Mouse (Mus musculus) spleen, postnatal 4 days (tissue): Measurements from ENCODE around the gene Kncn.

Source experiments
- DNase-seq, 2 experiments: peaks; one replicate each; pipeline ENCODE4 v3.0.0; 2022; ENCODE audit warnings: low spot score in 2 of 2

Gene Kncn

DNA sequence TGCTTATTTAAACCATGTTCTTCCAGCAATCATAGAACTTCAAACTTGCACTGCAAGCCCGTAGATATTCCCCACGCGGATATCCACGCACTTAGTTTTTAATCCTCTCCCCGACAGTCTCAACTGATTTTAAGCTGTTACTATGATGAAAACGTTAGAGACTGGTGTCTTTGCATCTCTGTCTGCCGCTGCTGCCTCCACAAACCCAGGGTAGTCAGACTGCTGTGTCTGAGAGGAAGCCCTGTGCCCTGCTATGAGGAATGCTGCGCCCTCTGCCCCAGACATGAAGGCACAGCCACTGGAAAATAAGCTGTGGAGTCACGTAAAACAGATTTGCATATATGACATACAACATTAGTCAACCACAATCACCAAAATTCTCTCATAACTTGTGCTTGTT, 5.4 kb upstream of the Kncn start:
- DNase-seq: no peak

DNA sequence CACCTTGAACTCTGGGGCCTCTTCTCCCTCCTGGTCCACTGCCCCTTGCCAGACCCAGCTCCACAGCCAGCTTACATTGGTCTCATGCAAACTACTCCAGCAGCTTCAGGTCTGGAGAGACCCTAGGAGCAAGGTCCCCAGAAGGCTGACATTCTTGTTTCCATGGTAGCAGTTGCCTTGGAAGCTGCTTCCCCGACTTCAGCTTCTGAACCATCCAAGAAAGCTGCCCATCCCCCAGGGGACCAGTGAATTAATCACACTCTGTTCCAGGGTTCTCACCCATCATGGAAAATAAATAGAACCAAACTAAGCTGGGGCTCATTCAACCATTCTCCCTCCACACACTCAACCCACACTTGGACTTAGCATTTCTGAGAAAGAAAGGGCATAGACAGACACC, 3.0 kb upstream of the Kncn start:
- no peak for DNase-seq

DNA sequence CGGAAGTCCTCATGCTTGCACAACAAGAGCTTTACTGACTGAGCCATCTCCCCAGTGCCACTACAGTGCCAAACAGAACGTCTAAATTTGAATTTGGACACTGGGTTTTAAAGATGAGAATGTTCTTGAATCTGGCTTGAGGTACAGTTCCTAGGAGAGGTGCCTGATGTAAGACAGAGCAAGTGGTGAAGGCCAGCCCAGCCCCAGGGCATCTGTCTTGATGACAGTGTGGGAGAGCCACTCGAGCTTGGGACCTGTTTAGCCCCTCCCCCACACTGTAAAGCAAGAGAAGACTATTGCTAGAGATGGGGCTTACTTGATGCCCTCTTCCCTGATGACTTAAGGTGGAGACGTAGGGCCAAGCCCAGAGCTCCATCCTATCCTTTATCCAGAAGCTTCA, 2.0 kb upstream of the Kncn start:
- DNase-seq: no peak

DNA sequence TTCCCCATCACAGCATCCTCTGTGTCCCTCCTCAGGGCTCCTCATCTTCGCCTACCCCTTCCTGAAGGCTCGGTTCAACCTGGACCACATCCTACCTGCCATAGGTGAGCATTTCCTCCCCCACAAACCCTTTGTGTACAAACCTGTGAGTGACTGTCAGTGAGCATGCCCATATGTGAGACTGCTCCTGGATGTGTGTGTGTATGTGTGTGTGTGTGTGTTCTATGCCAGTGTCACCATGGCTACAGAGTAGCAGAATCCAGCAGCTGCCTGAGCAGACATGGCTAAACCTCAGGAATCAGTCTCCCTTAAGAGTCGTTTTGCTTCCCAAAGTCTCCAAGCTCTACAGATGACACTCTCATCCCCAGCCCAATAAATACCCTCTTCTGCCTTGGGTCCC, 1.6 kb downstream of the Kncn start:
- DNase-seq: no peak

DNA sequence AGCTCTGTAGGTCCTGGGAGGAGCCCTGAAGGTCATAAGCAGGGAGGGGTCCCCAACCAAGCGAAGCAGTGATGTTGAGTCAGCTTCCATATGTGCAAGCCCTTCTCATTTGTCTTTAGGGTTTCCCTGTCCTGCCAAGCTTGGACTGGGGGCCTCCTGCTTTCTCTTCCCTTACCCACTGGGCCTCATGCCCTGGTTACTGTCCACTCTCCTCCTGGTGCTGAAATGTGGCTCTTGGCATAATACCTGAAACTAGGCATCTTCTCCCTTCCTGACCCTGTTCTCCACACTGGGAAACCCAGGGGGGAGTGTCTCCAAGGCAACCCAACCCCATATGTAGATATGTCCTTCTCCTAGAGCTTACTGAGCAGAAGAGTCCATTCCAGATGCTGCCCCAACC, 2.7 kb downstream of the Kncn start:
- DNase-seq: no peak

DNA sequence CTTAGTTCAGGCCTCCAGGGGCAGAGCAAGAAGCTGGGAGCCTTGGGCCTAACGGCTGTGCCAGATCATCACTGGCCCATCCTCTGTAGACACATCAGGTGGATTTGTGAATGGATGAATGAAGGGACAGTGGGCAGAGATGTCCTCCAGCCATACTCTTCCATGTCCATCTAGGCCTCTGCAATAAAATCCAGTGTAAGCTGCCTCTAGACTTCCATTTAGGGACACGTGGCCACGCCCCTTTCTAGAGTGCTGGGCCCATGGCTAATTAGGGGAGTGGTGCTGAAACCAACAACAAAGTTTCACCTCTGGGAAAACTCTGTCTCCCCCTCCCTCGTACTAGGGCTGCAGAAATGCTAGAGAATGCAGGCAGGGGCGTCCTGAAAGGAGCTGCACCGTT, 5.9 kb downstream of the Kncn start:
- no peak for DNase-seq

DNA sequence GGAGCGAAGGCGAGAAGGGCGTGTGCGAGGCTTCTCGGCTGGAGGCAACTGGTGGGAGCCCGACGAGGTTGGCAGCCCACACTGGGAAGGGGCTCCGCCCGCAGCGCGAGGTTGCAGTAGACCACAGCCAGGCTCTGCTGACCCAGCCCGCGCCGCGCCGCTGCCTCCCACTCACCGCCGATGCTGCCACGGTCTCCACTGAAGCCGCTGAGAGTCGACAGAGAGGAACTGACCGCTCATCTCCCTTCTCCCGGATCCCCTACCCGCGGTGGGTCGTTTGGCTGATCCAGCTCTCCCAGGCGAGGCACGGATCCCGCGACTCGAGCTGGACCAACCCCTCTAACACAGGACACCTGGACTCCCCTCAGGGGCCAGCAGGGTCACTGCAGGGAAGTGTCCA, 6.4 kb downstream of the Kncn start, which contains the start of gene 6430628N08Rik:
Gene 6430628N08Rik, plus strand, starts transcription at position 113 of the 400 bp plus-strand sequence.
- DNase-seq: no peak

DNA sequence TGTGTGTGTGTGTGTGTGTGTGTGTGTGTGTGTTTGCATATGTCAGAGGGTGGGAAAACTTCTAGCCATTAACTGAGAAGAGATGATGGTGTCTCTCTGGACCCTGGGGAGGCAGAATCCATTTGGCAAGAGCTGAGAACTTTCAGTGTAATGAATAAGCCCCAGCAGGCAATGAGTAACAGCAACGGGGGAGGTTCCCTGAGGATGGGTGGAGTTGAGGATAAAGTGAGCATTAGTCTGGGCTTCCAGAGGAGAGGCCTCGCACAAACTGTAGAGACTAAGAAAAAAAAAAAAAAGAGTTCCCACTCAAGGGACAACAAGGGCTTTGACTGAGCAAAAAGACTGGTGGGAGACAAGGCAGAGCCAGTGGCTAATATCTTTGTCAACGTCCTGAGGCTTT, 10.1 kb downstream of the Kncn start:
- no peak for DNase-seq

DNA sequence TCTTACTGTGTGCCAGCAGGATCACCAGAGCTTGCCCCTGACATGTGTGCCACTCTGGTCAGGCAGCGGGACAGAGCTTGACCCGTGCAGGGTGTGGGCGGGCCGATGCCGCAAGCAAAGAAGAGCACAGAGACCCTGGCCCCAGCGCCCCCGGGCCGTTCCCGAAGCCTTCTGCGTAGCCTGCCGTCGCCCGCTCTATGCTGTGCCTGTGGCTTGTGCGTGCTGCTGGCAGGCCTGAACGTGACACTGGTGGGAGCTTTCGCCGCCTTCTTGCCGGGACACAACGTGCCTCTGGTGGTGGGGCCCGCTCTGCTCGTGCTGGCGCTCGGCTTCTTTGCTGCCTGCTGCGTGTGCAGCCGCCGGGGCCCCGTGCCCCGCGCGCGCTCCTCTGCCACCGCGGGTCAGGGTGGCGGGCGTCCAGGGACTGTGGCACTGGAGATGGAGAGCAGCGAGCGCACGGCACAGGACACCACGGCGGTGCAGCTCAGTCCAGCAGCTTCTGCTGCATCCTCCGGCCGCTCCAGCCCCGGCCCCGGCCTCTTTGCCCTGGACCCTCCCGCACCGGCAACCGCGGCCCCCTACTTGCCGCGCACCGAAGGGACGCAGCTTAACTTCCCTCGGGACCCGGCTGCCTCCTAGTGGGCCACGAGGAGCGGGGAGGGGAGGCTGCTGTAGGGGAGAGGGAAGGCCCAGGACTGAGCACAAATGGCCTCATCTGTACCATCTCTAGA, 13.9 kb downstream of the Kncn start:
- no peak for DNase-seq

DNA sequence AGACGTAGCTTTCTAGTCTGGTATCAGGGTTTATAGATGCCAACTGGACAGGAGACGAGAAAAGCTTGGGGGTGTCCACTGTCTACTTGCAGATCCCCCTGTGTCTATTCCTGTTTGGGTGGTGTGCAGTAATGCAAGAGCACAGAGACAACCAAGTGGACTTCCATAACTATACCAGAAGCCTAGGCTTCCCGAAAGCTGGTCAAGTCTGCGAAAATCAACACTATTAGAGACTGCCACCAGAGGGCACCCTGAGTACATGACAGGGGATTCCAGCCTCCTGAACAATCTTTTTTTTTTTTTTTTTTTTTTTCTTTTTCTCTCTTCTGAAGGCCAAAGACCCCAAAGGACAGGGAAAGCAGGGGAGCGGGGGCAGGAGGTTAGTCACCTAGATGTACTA, 18.6 kb downstream of the Kncn start:
- DNase-seq: peak; percentile 64 to 87

DNA sequence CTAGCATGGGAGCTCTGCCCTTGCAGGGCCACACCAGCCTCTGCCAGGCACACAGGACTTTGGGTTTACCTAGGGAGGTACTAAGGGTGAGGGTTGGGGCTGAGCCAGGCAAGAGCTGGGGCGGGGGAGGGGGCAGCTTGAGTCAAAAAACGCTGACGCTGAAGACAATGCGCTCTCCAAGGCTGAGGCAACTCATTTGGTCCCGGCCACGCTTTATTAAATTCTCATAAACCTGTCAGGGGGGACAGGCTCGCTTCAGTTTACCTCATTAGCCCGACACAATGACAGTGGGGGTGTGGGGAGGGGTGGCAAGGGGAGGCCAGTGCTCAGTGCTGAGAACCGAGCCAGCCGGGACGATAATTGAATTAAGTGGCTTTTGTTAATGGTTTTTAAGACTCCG, 20.2 kb downstream of the Kncn start:
- no peak for DNase-seq

DNA sequence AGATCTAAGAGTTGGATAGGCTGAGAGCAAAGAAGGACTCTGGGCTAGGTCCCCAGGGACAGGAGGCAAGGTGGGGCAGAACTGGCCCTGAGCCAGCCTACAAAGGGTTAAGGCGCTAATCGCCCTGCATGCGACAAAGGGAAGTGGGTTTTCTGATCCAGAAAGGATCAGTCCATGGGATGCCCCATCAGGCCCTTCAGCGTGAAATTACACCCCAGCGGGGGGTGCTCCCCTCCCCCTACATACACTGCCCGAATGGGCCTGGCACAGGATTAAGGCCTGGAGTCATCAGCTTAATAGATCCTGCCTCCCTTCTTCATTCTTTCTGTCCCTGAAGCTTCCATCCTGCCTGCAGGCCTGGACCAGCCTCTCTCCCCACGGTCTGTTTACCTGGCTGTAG, 21.5 kb downstream of the Kncn start:
- no peak for DNase-seq

DNA sequence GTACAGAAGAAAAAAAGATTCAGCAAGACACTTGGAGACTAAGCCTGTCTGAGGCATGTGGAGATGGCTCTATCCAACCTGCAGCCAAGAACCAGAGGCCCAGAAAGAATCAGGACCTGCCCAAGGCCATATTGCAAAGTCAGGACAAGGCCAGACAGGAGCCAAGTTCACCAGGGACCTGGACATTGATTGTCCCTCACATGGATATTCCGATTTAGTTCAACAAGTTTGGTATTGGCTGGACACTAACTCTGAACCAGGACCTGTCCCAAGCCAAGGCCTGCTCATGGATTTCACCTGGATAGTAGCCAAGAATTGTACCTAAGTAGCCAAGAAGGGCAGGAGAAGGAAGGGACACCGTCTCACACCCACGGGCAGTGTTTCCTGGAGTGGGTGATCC, 22.6 kb downstream of the Kncn start:
- no peak for DNase-seq

DNA sequence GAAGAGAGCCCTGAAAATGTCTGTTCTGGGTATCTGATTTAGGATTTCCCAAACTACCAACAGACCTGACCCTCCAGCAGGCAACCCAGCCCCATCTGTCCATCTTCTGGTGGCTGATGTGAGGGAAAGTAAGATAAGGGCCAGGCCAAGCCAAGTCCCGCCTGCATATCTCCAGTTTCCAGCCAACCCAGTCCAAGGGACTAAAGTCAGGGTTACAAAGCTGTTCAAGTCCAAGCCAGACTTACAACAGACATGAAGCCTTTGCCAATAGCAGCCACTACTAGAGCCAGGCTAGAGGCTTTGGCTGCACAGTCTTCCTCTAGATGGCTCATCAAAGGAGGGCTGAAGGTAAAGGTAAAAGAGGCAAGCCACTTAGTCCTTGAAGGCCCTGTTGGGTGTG, 23.8 kb downstream of the Kncn start:
- DNase-seq: no peak

DNA sequence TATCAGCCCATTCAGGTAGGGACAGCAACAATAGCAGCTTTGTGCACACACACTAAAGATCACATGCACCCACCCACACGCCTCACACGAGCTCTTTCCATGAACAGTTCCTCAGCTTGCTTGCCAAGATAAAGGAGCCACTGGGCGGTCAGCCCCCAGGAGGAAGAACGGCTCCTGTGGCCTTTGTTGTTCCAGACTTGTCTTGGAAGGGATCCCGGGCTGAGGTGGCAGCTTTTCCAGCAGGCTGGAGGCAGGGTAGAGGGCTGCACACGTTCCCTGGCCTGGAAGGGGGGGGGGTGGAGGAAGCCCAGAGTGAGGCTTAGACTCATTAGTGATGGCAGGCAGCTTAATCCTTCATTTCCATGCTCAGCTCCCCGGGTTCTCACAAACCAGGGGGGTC, 24.4 kb downstream of the Kncn start:
- no peak for DNase-seq

DNA sequence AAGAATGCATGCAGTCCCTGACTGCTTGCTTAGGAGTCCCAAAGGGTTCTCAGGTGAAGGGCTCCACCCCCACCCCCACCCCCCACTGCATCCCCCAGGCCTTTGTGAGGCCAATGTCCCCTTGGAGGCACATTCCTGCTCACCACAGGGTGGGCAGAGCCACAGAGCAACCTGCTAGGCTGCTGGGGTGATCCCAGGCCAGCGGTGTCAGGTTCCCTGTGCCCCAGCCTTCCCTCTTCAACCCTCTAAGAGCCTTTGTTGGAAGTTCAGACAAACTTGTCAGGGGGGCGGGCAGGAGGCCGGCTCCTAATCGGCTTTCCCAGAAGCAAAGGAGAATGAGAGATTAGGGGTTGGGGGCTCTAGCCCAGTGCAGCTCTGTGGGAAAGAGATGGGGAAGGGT, 27.4 kb downstream of the Kncn start:
- no peak for DNase-seq

DNA sequence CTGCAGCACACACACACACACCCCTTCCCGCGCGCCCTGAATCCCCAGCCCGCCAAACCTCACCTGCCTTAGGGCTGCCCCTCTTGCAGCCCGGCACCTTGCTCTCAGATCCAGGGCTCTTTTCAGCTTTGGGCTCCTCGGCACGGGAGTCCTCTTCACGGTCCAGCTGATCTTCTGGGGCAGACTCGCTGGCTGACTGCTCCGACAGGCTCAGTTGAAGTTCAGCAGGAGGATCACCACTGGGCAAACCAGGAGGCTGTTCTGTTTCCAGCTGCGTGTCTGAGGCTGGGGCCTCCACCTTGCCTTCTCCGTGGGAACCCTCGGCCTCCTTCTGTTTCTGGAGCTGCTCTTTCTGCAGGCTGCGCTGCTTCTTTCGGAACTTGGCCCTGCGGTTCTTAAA, 35.7 kb downstream of the Kncn start:
- DNase-seq: no peak

DNA sequence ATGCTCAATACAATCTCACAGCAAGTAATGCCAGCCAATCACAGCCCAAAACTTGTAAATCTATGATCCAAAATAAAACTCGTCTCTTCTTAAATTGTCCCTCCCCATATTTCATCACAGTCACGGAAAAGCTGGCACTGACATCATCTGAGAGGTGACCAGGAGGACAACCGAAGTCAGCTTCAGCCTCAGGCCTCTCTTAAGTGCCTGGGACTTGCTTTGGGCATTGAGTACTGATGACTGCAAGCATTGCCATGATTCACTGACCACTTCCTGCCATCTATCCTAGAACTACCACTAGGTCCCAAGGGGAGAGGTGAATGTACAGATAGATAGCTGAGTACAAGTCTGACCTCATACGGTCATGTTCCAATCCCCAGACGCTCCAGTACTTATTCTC, 38.5 kb downstream of the Kncn start:
- DNase-seq: no peak

DNA sequence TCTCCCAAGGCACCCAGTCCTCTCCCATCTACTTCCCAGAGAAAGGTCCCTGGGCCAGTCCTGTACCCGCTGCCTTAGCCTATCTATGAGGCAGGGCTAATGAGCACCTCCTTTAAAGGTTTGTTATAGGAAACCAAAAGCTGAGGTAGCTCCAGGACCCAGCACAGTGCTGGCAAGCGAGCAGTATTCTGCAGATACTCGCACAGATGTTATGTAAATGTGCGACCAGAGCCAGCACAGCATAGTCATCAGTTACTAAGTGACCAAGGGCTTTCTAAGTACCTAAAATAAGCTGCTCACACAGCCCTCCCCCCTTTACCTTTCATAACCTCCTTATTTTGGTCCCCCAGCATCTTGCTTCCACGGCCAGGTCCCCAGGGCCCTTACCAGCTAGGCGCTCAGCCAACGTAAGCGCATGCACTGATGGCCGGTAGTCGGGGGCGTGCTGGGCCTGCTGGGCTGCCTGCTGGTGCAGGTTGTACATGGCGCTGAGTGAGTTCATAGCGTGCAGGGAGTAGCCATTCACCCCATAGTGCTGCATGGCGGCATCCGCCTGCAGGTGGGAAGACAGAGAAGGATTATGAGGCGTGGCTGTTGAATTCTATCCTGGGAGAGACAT, 39.2 kb downstream of the Kncn start:
- DNase-seq: no peak

DNA sequence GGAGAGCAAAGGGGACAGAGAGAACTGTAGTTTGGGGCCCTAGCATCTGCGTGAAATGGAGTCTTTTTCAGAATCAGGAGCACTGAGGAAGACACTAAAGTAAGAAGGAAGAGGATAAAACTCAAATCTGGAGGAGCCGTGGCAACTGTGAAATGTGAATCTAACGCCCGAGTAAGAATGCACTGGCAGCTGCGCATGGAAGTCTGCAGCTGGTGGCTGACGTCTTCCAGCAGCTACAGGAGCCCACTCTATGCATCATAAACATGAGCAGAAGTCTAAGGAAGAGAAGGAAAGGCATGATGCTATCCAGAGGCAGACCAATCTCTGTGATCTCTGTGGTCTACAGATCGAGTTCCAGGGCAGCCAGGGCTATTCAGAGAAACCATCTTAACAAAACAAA, 43.4 kb downstream of the Kncn start:
- DNase-seq: no peak

DNA sequence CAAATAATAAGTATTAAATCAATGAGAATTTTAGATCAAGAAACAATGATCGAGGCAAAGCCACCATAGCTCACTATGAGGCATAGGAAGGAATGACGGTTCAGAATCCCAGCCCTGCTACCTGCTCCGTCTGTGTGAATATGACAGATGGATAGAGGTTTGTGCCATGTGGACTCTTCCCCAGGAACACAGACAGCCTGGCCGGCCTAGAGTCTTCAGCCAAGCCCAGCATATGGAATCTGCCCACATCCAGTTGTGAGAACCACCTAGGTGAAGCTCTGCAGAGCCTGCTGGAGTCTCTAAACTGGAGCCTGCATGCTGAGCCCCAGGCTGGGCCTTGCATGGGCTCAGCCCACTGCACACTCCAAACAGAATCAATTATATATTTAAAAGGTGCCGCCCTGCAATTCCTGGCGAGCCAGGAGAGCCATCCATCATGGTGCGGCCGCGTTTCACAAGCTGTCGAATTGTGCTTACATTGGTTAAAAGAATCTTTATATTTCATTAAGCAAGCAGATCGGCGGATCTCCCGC, 47.4 kb downstream of the Kncn start:
- DNase-seq: no peak

DNA sequence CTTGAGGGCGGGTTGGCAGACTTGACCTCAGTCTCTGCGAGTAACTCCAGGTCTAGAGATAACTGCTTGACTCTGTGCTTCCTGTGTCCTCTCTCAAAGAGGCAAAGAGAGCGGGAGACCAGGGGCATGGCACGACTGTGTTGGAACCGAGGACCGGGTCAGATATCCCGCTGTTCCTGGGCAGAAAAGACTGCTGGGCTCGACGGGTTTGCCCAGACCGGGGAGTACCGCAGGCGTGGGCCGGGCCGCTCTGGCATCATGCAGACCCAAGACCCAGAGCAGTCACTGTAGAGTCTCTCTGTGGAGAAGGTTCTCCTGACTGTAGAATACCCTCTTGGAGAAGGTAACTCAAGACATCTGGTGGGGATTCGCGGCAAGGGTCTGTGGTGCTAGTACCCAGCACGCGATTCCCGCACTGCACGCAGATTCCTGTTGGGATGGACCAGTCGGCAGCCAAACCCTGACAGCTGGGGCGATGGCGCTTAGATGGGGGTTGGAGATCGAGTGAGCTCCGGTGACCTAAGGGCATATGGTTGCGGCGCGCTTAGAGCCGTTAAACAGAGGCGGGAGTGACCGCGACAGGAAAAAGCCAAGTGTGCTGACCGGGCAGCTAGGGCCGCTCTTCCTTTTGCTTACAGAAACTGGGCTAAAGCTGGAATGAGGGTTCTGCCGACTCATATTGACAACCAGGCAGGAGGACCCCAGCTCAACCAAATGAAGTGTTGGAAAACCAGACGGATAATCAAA, 51.8 kb downstream of the Kncn start:
- no peak for DNase-seq

DNA sequence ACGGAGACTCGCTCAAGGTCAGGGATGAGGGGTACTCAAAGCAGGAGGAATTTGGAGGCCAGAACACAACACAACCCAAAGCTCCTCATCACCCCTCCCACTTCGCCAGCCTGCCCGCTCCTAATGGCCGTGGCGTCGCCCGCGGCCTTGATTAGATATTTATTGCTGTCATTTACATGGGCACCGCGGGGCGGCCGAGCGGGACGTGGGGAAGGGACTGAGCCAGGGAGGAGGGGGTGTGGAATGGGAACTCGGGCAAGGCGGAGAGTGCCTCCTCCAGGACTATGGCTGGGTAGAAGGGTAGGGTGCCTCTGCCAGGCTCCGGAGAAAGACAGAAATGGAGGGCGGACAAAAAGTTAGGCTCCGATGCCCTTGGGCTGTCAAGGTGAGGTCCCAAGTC, 52.4 kb downstream of the Kncn start:
- DNase-seq: no peak
